In genomic region chr2:137730472-137730931, GRCm38 (mm10) we compare ENCODE assay signal across 15 mouse cellular contexts.
A peak's percentile ranks its signal among the peaks of the same experiment; 100 is the strongest.
DNase-seq lines count a peak whose midpoint lies in the region; ATAC-seq and TF ChIP-seq lines count a peak whose summit lies in the region.
"Had no signal": no experiment of that assay in that cellular context is flagged by ENCODE, and none has a peak within 500 bp of the region (broad histone marks: within the 10 kb centered on the region; RNA-seq: fewer than 3 reads in every experiment).

No protein-coding gene starts in this region.

- ATAC-seq in forebrain, embryonic 13.5 days = peak; percentile 71
- ATAC-seq: CD4-positive, CD25-positive, alpha-beta regulatory T cell, adult 4 months; Patski had no signal

- no peak overlapping the region; the same call in 1 of the 2 replicates for H3K27ac ChIP-seq in forebrain, embryonic 13.5 days
- H3K27ac ChIP-seq in midbrain, embryonic 10.5 days (replicated peaks) = peak overlapping the region; percentile 67
- H3K27ac ChIP-seq in kidney, adult 2 months (ENCODE audit: insufficient read depth, low read depth, low read length) = no peak overlapping the region
- H3K27ac ChIP-seq: embryonic facial prominence, embryonic 12.5 days; limb, embryonic 15.5 days; lung, embryonic 15.5 days had no signal

- no peak for TF ChIP-seq CTCF in kidney, adult 2 months (conservative IDR thresholded peaks at IDR 0.05; ENCODE audit: insufficient read depth, insufficient read length, low read depth, low read length)

- DNase-seq in Muller cell, postnatal 12 days (ENCODE audit: inconsistent ontology term) = peak; percentile 22
- peak; percentile 48 to 52 for DNase-seq in cerebellum, postnatal 14 days
- DNase-seq in midbrain, embryonic 10.5 days (ENCODE audit: low spot score) = peak; percentile 74
- DNase-seq in kidney, adult 2 months = no peak
- no peak for DNase-seq in adrenal gland, postnatal 10 days
- DNase-seq in left cerebral cortex, adult 9 months (ENCODE audit: low spot score in 2 of 2) = no peak
- DNase-seq in T-cell, adult 2 months (ENCODE audit: low spot score) = no peak
- DNase-seq: adrenal gland, postnatal 25 days; kidney, adult 18-20 months had no signal

- H3K4me1 ChIP-seq in forebrain, embryonic 13.5 days = peaks cover 17% of the 10 kb centered on the region
- H3K4me1 ChIP-seq in midbrain, embryonic 10.5 days = peaks cover 29% of the 10 kb centered on the region
- H3K4me1 ChIP-seq in kidney, adult 2 months (ENCODE audit: control insufficient read depth, insufficient read depth, low read length) = no peaks in the 10 kb centered on the region
- H3K4me1 ChIP-seq: lung, embryonic 15.5 days had no signal

- no peak overlapping the region for H3K9ac ChIP-seq in forebrain, embryonic 13.5 days
- H3K9ac ChIP-seq: embryonic facial prominence, embryonic 12.5 days; limb, embryonic 15.5 days; lung, embryonic 15.5 days had no signal

- no peak overlapping the region for H3K4me3 ChIP-seq in forebrain, embryonic 13.5 days
- no peak overlapping the region; the same call in 1 of the 2 replicates for H3K4me3 ChIP-seq in midbrain, embryonic 10.5 days
- H3K4me3 ChIP-seq in kidney, adult 2 months (ENCODE audit: insufficient read depth, low read depth, low read length) = no peak overlapping the region
- H3K4me3 ChIP-seq: embryonic facial prominence, embryonic 12.5 days; limb, embryonic 15.5 days; lung, embryonic 15.5 days had no signal

- H3K4me2 ChIP-seq in forebrain, embryonic 13.5 days = peak overlapping the region; percentile 34
- H3K4me2 ChIP-seq: embryonic facial prominence, embryonic 12.5 days; limb, embryonic 15.5 days; lung, embryonic 15.5 days had no signal

- 18% methylated on average over 12 of the region's 12 CpGs for WGBS in forebrain, embryonic 13.5 days
- 36% methylated on average over 12 of the region's 12 CpGs for WGBS in midbrain, embryonic 10.5 days
- WGBS in kidney, adult 2 months = 84% methylated on average over 12 of the region's 12 CpGs

- peaks cover 8% of the 10 kb centered on the region; the same call in 1 of the 2 replicates for H3K27me3 ChIP-seq in forebrain, embryonic 13.5 days
- peaks cover 23% of the 10 kb centered on the region for H3K27me3 ChIP-seq in midbrain, embryonic 10.5 days (ENCODE audit: low read depth, poor library complexity, severe bottlenecking)
- H3K27me3 ChIP-seq in kidney, adult 2 months (replicated peaks; ENCODE audit: control insufficient read depth, insufficient read depth, low read length) = 0 out of 2 replicates have a peak, but pooled peaks cover 2% of the 10 kb centered on the region
- H3K27me3 ChIP-seq: embryonic facial prominence, embryonic 12.5 days; limb, embryonic 15.5 days; lung, embryonic 15.5 days; Patski had no signal

- TF ChIP-seq POLR2A in kidney, adult 2 months (IDR thresholded peaks at IDR 0.05; ENCODE audit: low read depth, low read length) = no peak

- no peaks in the 10 kb centered on the region for H3K9me3 ChIP-seq in forebrain, embryonic 13.5 days (replicated peaks)
- no peaks in the 10 kb centered on the region for H3K9me3 ChIP-seq in midbrain, embryonic 10.5 days (replicated peaks)
- H3K9me3 ChIP-seq: embryonic facial prominence, embryonic 12.5 days; limb, embryonic 15.5 days; lung, embryonic 15.5 days had no signal

- H3K36me3 ChIP-seq in forebrain, embryonic 13.5 days (ENCODE audit: poor library complexity, severe bottlenecking) = no peaks in the 10 kb centered on the region
- no peaks in the 10 kb centered on the region for H3K36me3 ChIP-seq in midbrain, embryonic 10.5 days
- no peaks in the 10 kb centered on the region for H3K36me3 ChIP-seq in kidney, adult 2 months (ENCODE audit: control insufficient read depth, insufficient read depth, low read length)
- H3K36me3 ChIP-seq: embryonic facial prominence, embryonic 12.5 days; limb, embryonic 15.5 days; lung, embryonic 15.5 days had no signal

Comparison
In these comparisons a context has a peak if more than half of its experiments do, and no peak if none do; other contexts are left out.
1. DNase-seq: peak in Muller cell, postnatal 12 days (single experiment), cerebellum, postnatal 14 days (2 of 2) and midbrain, embryonic 10.5 days (single experiment); none in kidney, adult 2 months (single experiment), adrenal gland, postnatal 10 days (single experiment), left cerebral cortex, adult 9 months (0 of 2) and T-cell, adult 2 months (single experiment).